Mouse (Mus musculus): ENCODE measurements around the gene Ube2e2. TPM values are rescaled to one million over a fixed set of nuclear protein-coding genes. Genes with fewer than 3 reads are reported as not detected.

Ube2e2 gene
- total RNA-seq (2023) = 9.6 TPM

DNA sequence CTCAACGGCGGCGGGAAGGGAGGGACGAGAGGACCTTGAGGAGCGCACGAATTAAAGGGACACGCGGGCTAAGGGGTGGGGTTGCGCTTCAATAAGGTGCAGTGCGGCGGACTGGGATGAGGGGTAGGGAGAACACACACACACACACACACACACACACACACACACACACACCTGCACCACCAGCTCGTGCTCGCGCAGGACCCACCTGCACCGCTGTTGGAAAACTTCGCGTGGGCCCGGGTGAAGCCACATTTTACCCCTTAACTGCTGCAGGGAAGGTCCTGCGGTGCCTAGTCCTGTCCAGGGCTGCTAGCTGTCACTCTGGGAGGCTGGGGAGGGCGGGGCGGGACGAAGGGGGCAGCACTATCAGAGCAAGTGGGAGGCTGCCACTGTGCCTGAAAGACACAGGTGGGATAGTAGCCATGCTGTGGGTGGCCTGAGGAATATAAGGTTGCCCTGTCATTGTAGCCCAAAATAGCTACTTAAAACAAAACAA lies at the start of gene Ube2e2:
Gene Ube2e2, minus strand, starts transcription at position 321 of the 499 bp plus-strand sequence.

Measured in CD4-positive naive resting alpha-beta T cell, adult 57 days (primary cell).